Mouse (Mus musculus) heart, adult 2 months (tissue): ENCODE measurements around the gene Meis1. TPM values are rescaled to one million over a fixed set of nuclear protein-coding genes. Genes with fewer than 3 reads are reported as not detected.

Source experiments
- DNase-seq, 2 experiments: peaks; one replicate each; pipeline ENCODE4 v3.0.0; 2021
- H3K27ac ChIP-seq: fragments of 200-600 bp; 2 replicates; pipeline ENCODE4 v1.8.1; 2022
- H3K27me3 ChIP-seq: fragments of 200-500 bp; 2 replicates; pipeline ENCODE4 v1.6.1; 2012; ENCODE audit warnings: mild to moderate bottlenecking, low read length, inconsistent platforms, mixed read lengths; ENCODE audit not compliant: control insufficient read depth, insufficient read depth
- H3K36me3 ChIP-seq: fragments of 200-500 bp; 2 replicates; pipeline ENCODE4 v1.6.1; 2012; ENCODE audit warnings: low read length, inconsistent platforms; ENCODE audit not compliant: control insufficient read depth, insufficient read depth
- H3K4me1 ChIP-seq: fragments of 200-500 bp; 2 replicates; pipeline ENCODE4 v1.6.1; 2011; ENCODE audit warnings: low read length; ENCODE audit not compliant: control insufficient read depth, insufficient read depth
- H3K4me3 ChIP-seq: fragments of 200-600 bp; 2 replicates; pipeline ENCODE4 v1.8.1; 2022
- H3K79me2 ChIP-seq: fragments of 200-500 bp; replicated peaks from 2 replicates; pipeline ENCODE4 v1.6.1; 2012; ENCODE audit warnings: mild to moderate bottlenecking, inconsistent platforms, low read length, moderate library complexity, mixed read lengths; ENCODE audit not compliant: control insufficient read depth, insufficient read depth
- H3K9ac ChIP-seq: fragments of 200-500 bp; 2 replicates; pipeline ENCODE4 v1.6.1; 2012; ENCODE audit warnings: low read depth, mild to moderate bottlenecking, control low read depth, inconsistent platforms, low read length, mixed read lengths
- CTCF ChIP-seq: fragments of 200-600 bp; IDR thresholded peaks from 2 replicates; pipeline ENCODE4 v1.8.1; 2022; ENCODE audit warnings: antibody characterized with exemption, mild to moderate bottlenecking, moderate library complexity
- EP300 ChIP-seq: fragments of 200-500 bp; IDR thresholded peaks from 2 replicates; pipeline ENCODE4 v1.6.1; 2011; ENCODE audit warnings: low read depth, low read length, control low read depth; ENCODE audit not compliant: insufficient read depth
- POLR2A ChIP-seq: fragments of 200-500 bp; IDR thresholded peaks from 2 replicates; pipeline ENCODE4 v1.6.1; 2011; ENCODE audit warnings: mild to moderate bottlenecking, low read depth, low read length, control low read depth; ENCODE audit not compliant: insufficient read depth
- WGBS: fragments of 180-500 bp; shearing (Covaris S2); methylation state at CpG from one replicate; pipeline ENCODE4 v1.1.7; 2018; 5-methylcytosine and 5-hydroxymethylcytosine counted together
- intact Hi-C: fragments of 180-260 bp; cut with DNase I; formaldehyde crosslinking; loops from one replicate; pipeline ENCODE4 v1.15.1; 2025
- polyA plus RNA-seq: library from polyadenylated mRNA; depleted of rRNA; stranded (reverse); fragments of >200 nt; gene quantifications from 2 replicates; pipeline ENCODE4 v1.2.3, GENCODE M21; 2012
- total RNA-seq, 2 experiments: library from RNA; stranded (reverse); gene quantifications; 2 replicates each; pipeline ENCODE4 v1.2.3; 2021

The Meis1 gene
- total and polyA plus RNA-seq, 3 experiments = 18.2 to 31.4 (median 29.0) TPM

DNA sequence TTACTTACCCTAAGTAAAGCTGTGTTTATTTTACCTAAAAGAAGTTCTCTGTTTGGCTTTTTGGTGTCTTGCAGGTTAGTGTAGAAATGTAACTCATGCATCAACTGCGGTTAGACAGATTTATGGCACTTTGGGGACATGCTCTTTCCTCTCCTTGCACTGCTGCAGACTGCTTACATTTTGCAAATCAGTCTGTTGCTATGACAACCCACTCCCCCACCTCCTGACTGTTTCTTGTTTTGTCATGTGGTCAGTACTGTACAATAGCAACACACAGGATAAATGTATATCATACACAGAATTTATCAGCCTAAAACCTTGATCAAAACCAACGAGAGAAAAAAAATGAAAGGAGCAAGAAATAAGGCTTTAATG is 135.3 kb downstream of the Meis1 start:
- Histone ChIP-seq H3K36me3 (no peaks in the 10 kb centered on the region; the same call in 1 of the 2 replicates), H3K4me1 (no peaks in the 10 kb centered on the region; the same call in 1 of the 2 replicates), H3K27ac (no peak overlapping the region), H3K4me3 (no peak overlapping the region), H3K79me2 (no peaks in the 10 kb centered on the region; the same call in 1 of the 2 replicates), H3K9ac (no peak overlapping the region), H3K27me3 (no peaks in the 10 kb centered on the region)
- TF ChIP-seq EP300 (no peak), POLR2A (no peak), CTCF (no peak)
- no peak for DNase-seq
- intact Hi-C loops = loop anchor here (5.0 kb wide), 1 partner anchor 39 kb away; no protein-coding TSS in a partner anchor
- 47% methylated on average over 2 of the region's 2 CpGs for WGBS

- WGBS = 91% methylated on average over 3 of the region's 3 CpGs
- no peaks in the 10 kb centered on the region; the same call in 1 of the 2 replicates for H3K36me3 ChIP-seq
- H3K4me3 ChIP-seq = no peak overlapping the region
- no peak overlapping the region for H3K9ac ChIP-seq
- intact Hi-C loops = loop anchor here (5.0 kb wide), 1 partner anchor 39 kb away; no protein-coding TSS in a partner anchor
- no peak overlapping the region for H3K27ac ChIP-seq
- no peak for DNase-seq
- no peaks in the 10 kb centered on the region; the same call in 1 of the 2 replicates for H3K79me2 ChIP-seq
- no peaks in the 10 kb centered on the region for H3K27me3 ChIP-seq
- TF ChIP-seq CTCF (no peak), POLR2A (no peak), EP300 (no peak)
- no peaks in the 10 kb centered on the region; the same call in 1 of the 2 replicates for H3K4me1 ChIP-seq
These were observed 135.9 kb downstream of the Meis1 start for GRCm38 (mm10) chr11:18882747-18883506.

DNA sequence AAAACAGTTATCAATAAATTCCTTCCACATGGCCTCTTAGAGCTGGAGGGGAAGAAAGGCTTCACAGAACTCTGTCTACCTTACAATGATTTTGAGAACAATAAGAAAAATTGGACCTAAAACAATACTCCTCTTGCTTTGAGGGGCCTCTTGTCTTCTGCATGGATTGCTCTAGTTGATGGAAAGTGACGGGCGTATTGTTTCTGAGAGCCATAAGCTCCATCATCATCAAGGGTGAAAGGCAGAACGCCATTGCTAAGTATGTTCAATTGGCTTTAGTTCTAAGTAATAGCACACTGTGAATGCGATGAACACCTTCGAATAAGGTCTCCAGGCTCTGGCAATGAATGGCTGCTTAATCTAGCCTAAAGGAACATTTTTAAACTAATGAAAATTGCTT is 136.5 kb downstream of the Meis1 start:
- TF ChIP-seq CTCF (no peak), EP300 (no peak), POLR2A (no peak)
- WGBS = 95% methylated on average over 5 of the region's 5 CpGs

DNA sequence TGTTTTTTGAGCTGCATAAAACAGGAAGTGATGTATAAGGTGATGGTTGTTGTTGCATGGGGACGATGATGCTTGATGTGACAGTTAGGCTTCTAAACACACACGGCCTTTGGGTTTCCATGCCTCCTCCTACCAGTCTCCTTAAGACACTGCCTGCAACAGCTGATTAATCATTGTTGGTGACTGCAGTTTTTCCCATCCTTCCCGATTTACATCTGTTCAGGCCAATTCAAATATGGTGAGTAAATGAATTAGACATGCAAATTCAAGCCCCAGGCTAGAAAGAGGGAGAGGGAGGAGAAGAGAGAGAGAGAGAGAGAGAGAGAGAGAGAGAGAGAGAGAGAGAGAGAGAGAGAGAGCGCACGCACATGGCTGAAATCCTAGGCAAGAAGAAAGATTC is 138.0 kb downstream of the Meis1 start:
- Histone ChIP-seq H3K27ac (no peak overlapping the region), H3K4me3 (no peak overlapping the region), H3K79me2 (no peaks in the 10 kb centered on the region), H3K27me3 (peaks cover 4% of the 10 kb centered on the region), H3K4me1 (peaks cover 1% of the 10 kb centered on the region; the same call in 1 of the 2 replicates), H3K36me3 (no peaks in the 10 kb centered on the region; the same call in 1 of the 2 replicates), H3K9ac (no peak overlapping the region)
- no peak for DNase-seq
- TF ChIP-seq EP300 (no peak), CTCF (no peak), POLR2A (no peak)
- intact Hi-C loops = loop anchor here (5.0 kb wide), 1 partner anchor 41 kb away; no protein-coding TSS in a partner anchor
- WGBS = 82% methylated on average over 5 of the region's 5 CpGs

More for the DNA sequence above, 136.5 kb downstream of the Meis1 start:
- intact Hi-C loops = loop anchor here (5.0 kb wide), 1 partner anchor 40 kb away; no protein-coding TSS in a partner anchor
- no peaks in the 10 kb centered on the region; the same call in 1 of the 2 replicates for H3K36me3 ChIP-seq
- DNase-seq = no peak
- H3K4me1 ChIP-seq = no peaks in the 10 kb centered on the region; the same call in 1 of the 2 replicates
- no peak overlapping the region for H3K4me3 ChIP-seq
- H3K9ac ChIP-seq = no peak overlapping the region
- H3K79me2 ChIP-seq = no peaks in the 10 kb centered on the region
- no peak overlapping the region for H3K27ac ChIP-seq
- no peaks in the 10 kb centered on the region for H3K27me3 ChIP-seq

- intact Hi-C loops = loop anchor here (5.0 to 10.0 kb wide), 4 partner anchors 793 to 1195 kb away; partner anchors contain the start of gene Etaa1
- WGBS = 25% methylated on average over 1 of the region's 1 CpGs
- Histone ChIP-seq H3K27ac (no peak overlapping the region), H3K36me3 (no peaks in the 10 kb centered on the region), H3K4me3 (no peak overlapping the region), H3K27me3 (peaks cover 7% of the 10 kb centered on the region), H3K9ac (no peak overlapping the region), H3K4me1 (peaks cover 1% of the 10 kb centered on the region; the same call in 1 of the 2 replicates), H3K79me2 (no peaks in the 10 kb centered on the region)
- DNase-seq = no peak
- TF ChIP-seq POLR2A (no peak), CTCF (no peak), EP300 (no peak)
These were observed 139.3 kb downstream of the Meis1 start for GRCm38 (mm10) chr11:18879456-18879818.
